Mouse (Mus musculus) neural tube, embryonic 13.5 days (tissue): Measurements from ENCODE around the gene Vps26b. TPM values are rescaled to one million over a fixed set of nuclear protein-coding genes. Genes with fewer than 3 reads are reported as not detected.

ENCODE experiments used
- ATAC-seq: fragments of 200-750 bp; cut with Nextera tagmentation; 2 replicates; pipeline ENCODE4 v1.8.0; 2017; ENCODE audit warnings: low read depth, mild to moderate bottlenecking, moderate TSS enrichment, moderate library complexity
- H3K27ac ChIP-seq: fragments of 300-500 bp; sonication (generic); replicated peaks from 2 replicates; pipeline ENCODE4 v1.5.1; 2015; ENCODE audit warnings: moderate library complexity, mild to moderate bottlenecking, inconsistent platforms
- H3K27me3 ChIP-seq: fragments of 300-500 bp; sonication (generic); 2 replicates; pipeline ENCODE4 v1.6.1; 2015; ENCODE audit warnings: mild to moderate bottlenecking, inconsistent platforms
- H3K36me3 ChIP-seq: fragments of 300-500 bp; sonication (generic); 2 replicates; pipeline ENCODE4 v1.6.1; 2015; ENCODE audit warnings: mild to moderate bottlenecking, inconsistent platforms
- H3K4me1 ChIP-seq: fragments of 300-500 bp; sonication (generic); replicated peaks from 2 replicates; pipeline ENCODE4 v1.6.1; 2015; ENCODE audit warnings: inconsistent platforms
- H3K4me2 ChIP-seq: fragments of 300-500 bp; sonication (generic); 2 replicates; pipeline ENCODE4 v1.6.1; 2015; ENCODE audit warnings: inconsistent platforms, mild to moderate bottlenecking, moderate library complexity
- H3K4me3 ChIP-seq: fragments of 300-500 bp; sonication (generic); 2 replicates; pipeline ENCODE4 v1.5.1; 2015; ENCODE audit warnings: mild to moderate bottlenecking, inconsistent platforms
- H3K9ac ChIP-seq: fragments of 300-500 bp; sonication (generic); 2 replicates; pipeline ENCODE4 v1.6.1; 2015; ENCODE audit warnings: moderate library complexity, mild to moderate bottlenecking, inconsistent platforms
- H3K9me3 ChIP-seq: fragments of 300-500 bp; sonication (generic); 2 replicates; pipeline ENCODE4 v1.6.1; 2016; ENCODE audit warnings: inconsistent platforms
- WGBS: fragments of 180-500 bp; shearing (Covaris S2); methylation state at CpG from one replicate; pipeline ENCODE4 v1.1.7; 2015; 5-methylcytosine and 5-hydroxymethylcytosine counted together
- polyA plus RNA-seq: library from polyadenylated mRNA; unstranded; fragments of >200 nt; fragmentation: Nextera tagmentation; extraction: Ambion mirVana; gene quantifications from 2 replicates; pipeline ENCODE4 v1.2.1, GENCODE M21; 2015

Gene Vps26b
- polyA plus RNA-seq, 1 experiment from 2014 or later, result 73.1 TPM

DNA sequence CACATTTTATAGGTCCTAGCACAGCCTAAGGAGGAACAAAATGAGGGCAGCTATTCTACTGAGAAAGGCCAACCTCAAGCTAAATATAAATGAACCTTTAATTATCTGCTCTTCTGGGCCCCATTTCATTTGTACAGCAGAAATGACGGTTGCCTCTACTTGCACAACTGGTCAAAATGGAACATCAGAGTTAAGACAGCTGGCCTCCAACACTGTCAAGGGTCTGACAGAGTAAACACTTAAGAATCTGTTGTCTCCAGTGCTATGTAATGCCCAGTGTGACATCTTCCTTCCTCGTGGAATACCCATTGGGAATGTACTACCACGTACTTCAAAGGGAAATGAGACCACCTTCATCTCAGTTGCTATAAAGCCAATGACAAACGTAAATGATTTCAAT, 18.3 kb downstream of the Vps26b start:
- no peak overlapping the region for H3K27ac ChIP-seq
- no peaks in the 10 kb centered on the region for H3K27me3 ChIP-seq
- H3K4me1 ChIP-seq, result no peaks in the 10 kb centered on the region
- ATAC-seq, result no peak
- peaks cover 97% of the 10 kb centered on the region for H3K36me3 ChIP-seq
- no peak overlapping the region for H3K4me3 ChIP-seq
- no peak overlapping the region for H3K9ac ChIP-seq
- H3K9me3 ChIP-seq, result no peaks in the 10 kb centered on the region
- no peak overlapping the region for H3K4me2 ChIP-seq
- WGBS, result 86% methylated on average over 4 of the region's 4 CpGs

DNA sequence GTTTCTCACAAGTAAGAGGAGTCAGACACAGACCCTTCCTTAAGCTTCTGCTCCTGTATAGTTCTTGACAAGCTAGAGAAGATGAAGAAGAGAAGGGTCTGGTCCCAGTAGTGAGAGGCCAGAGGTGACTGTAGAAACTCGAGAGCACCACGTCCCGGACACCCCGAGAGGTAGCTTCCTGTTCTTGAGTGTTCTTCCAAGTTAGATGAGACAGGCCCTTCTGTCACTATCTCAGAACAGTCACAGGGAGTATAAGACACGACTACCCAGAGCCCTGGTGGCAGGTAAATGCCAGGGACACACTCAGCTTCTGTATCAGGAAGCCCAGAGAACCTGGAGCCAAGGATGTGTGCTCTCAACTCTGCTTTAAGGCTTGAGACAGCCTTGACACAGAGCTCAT, 20.6 kb downstream of the Vps26b start:
- H3K27ac ChIP-seq, result no peak overlapping the region
- no peak overlapping the region for H3K4me2 ChIP-seq
- no peaks in the 10 kb centered on the region for H3K9me3 ChIP-seq
- 82% methylated on average over 5 of the region's 5 CpGs for WGBS
- H3K27me3 ChIP-seq, result no peaks in the 10 kb centered on the region
- no peak overlapping the region for H3K4me3 ChIP-seq
- no peak for ATAC-seq
- no peaks in the 10 kb centered on the region for H3K4me1 ChIP-seq
- no peak overlapping the region for H3K9ac ChIP-seq
- peaks cover 96% of the 10 kb centered on the region for H3K36me3 ChIP-seq

DNA sequence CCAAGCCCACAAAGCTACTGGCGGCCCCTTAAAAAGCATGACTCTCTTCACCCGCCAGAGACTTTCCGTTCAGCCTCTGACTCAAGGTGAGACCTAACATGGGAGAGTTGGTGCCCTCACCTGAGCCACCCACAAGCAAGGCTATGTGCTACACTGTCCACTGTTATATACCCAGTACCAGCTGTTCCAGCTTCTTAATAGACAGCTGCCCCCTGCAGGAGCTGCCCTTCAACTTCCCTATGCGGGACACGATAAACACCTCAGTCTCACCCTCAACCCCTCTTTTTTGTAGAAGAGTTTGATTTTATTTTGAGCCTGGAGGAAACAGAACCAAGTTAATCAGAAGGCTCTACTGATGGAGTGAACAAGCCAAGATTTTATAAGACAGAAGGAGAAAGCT, 23.0 kb downstream of the Vps26b start:
- Histone ChIP-seq H3K27ac (no peak overlapping the region), H3K4me3 (no peak overlapping the region), H3K27me3 (no peaks in the 10 kb centered on the region), H3K36me3 (peaks cover 90% of the 10 kb centered on the region), H3K4me1 (peaks cover under 1% of the 10 kb centered on the region), H3K9ac (no peak overlapping the region), H3K9me3 (no peaks in the 10 kb centered on the region), H3K4me2 (no peak overlapping the region)
- 95% methylated on average over 5 of the region's 5 CpGs for WGBS
- ATAC-seq, result no peak

DNA sequence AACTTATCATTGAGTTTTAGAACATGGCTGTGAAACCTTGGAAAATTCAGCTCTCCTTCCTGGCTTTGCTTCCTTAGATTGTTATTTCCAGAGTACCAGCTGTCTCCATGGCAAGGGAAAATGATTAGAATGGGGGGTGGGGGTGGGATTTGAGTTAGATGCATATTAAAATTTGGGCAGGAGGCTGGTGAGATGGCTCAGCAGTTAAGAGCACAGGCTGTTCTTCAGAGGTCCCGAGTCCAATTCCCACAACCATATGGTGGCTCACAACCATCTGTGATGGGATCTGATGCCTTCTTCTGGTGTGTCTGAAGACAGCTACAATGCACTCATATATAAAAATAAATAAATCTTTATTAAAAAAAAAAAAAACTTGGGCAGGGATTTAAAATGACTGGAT, 23.9 kb downstream of the Vps26b start:
- no peak for ATAC-seq
- Histone ChIP-seq H3K9me3 (no peaks in the 10 kb centered on the region), H3K4me3 (no peak overlapping the region), H3K4me2 (no peak overlapping the region), H3K27me3 (no peaks in the 10 kb centered on the region), H3K4me1 (peaks cover 10% of the 10 kb centered on the region), H3K36me3 (peaks cover 82% of the 10 kb centered on the region), H3K9ac (no peak overlapping the region), H3K27ac (no peak overlapping the region)
- 63% methylated on average over 1 of the region's 1 CpGs for WGBS

DNA sequence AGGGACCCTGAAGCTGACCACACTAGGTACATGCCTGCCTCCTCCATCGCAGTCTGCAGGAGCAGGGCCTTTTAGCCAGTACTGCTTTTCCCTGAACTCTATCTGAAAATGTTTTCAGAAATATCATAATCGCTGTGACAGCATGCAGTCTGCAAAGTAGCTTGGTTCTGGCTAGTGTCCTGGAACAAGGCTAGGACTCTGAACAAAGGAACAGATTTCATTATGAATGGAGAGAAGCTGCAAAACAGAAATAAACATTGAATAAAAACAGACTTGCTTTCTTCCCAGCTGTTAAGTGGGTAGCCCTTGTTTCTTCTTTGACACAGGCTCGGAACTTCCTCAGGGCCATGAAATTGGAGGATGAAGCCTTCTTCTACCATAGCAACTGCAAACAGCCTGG, 24.6 kb downstream of the Vps26b start:
- ATAC-seq, result no peak
- H3K4me2 ChIP-seq, result no peak overlapping the region
- no peak overlapping the region for H3K9ac ChIP-seq
- H3K27ac ChIP-seq, result no peak overlapping the region
- WGBS, result 86% methylated on average over 3 of the region's 3 CpGs
- H3K9me3 ChIP-seq, result no peaks in the 10 kb centered on the region
- H3K36me3 ChIP-seq, result peaks cover 76% of the 10 kb centered on the region
- H3K4me3 ChIP-seq, result no peak overlapping the region
- H3K4me1 ChIP-seq, result peaks cover 17% of the 10 kb centered on the region
- H3K27me3 ChIP-seq, result no peaks in the 10 kb centered on the region

DNA sequence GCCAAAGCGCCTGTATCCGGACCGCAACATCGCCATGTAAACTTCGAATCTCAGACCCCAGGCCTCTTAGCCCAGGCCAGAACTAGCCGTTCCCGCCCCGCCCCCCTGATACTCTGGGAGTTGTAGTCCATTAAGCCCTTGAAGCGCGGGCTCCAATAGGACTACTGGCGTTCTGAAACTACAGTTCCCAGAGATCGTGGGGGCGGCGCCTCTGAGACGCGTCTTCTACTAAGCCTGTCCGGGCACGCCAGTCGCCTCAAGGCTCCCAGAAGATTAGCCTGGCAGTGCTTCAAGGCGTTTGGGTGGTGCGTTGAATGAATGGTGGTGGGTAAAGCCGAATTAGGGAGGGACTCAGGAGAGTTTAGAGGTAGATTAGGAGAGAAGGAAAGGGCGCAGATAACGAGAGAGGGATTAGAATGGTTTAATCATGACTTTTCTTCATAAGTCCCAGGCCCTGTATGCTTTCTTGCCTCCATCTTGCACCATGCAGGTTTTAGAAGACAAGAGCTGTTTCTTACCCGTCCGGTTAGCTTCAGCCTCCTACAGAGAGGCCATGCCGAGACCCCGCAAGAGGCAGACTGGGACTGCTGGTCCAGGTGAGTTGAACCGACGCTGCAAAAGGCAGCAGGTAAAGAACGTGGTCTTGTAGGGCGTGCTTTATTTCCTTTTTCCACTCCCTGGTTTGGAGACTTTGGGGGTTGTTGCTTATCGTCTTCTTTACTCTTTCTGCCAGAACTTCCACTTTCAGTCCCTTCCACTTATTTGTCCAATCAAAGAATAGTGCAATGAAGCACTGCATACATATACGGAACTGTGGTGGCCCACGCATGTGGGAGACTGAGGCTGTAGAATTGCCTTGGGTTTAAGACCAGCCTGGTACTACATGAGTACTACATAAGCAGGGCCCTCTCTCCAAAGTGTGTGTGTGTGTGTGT, 30.1 kb downstream of the Vps26b start, which contains the start of the genes Acad8 and Thyn1:
Gene Acad8, minus strand, starts transcription at position 106 of the 935 bp plus-strand sequence.
Gene Thyn1, plus strand, starts transcription at position 250 of the 935 bp plus-strand sequence.
- 2% methylated on average over 35 of the region's 35 CpGs for WGBS
- peaks cover 22% of the 10 kb centered on the region for H3K36me3 ChIP-seq
- H3K4me1 ChIP-seq, result peaks cover 27% of the 10 kb centered on the region
- H3K4me2 ChIP-seq, result peak within 1 kb of the TSS; percentile 90
- H3K27ac ChIP-seq, result peak within 1 kb of the TSS; percentile 71
- peak within 1 kb of the TSS; percentile 88 for H3K9ac ChIP-seq
- peak within 1 kb of the TSS; percentile 77 for H3K4me3 ChIP-seq
- no peaks in the 10 kb centered on the region for H3K9me3 ChIP-seq
- peak; percentile 100 for ATAC-seq
- H3K27me3 ChIP-seq, result no peaks in the 10 kb centered on the region

DNA sequence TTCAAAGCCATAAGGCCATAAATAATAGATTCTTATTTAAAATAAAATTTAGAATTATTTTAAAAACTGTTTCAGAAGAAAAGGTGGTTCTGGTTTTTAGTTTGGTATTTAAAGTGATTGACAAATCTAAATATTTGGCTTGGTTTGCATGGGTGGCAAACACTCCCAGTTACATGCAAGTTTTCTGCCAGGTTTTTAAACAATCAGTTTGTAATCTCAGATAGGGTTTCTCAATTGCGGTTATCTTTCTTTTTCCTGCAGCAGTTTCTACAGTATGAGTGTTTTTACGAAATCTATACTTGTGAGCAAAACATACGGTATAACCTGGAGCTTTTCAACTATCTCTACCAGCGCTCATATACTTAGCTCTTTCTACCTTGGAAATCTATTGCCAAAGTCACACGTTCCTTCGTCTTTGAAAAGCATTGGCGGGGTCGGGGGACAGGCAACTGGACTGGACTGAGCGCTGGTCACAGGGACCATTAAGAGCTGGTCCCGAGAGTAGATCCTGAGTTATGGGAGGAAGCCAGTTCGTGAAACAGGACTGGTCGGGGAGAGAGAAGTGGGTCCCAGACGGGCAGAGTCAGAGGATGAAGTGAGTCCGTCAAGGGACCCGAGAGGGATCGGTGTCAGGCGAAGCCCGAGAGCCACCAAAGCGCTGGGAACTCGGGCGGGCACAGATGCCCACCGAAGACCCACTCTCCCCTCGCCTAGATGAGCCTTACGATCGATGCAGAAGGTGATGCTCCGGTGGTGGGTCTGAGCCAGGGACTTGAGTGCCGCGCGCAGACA, 31.0 kb downstream of the Vps26b start:
- H3K4me3 ChIP-seq, result peak overlapping the region; percentile 77
- 5% methylated on average over 29 of the region's 29 CpGs for WGBS
- peak overlapping the region; percentile 71 for H3K27ac ChIP-seq
- peak overlapping the region; percentile 88 for H3K9ac ChIP-seq
- no peaks in the 10 kb centered on the region for H3K9me3 ChIP-seq
- peaks cover 14% of the 10 kb centered on the region for H3K36me3 ChIP-seq
- peak overlapping the region; percentile 90 for H3K4me2 ChIP-seq
- peaks cover 27% of the 10 kb centered on the region for H3K4me1 ChIP-seq
- peak; percentile 73 for ATAC-seq
- no peaks in the 10 kb centered on the region for H3K27me3 ChIP-seq

DNA sequence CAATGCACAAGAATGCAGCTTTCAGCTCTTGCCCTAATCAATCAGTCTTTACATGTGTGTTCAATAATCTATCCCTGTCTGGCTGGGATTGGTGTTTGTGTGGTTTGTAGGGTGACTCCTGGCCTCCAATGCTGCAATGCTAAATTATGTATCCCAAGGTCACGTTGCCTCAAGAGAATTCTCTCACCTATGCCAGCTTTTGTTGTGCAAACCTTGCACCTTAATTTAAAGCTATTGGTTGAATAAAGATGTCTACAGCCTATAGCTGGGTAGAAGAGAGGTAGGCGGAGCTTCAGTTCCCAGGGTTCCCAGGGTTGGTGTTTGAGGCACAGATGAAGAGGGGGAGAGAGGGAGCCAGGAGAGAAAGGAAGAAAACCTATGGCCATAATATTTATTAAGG, 32.4 kb downstream of the Vps26b start:
- Histone ChIP-seq H3K27me3 (no peaks in the 10 kb centered on the region), H3K4me1 (peaks cover 27% of the 10 kb centered on the region), H3K36me3 (peaks cover 5% of the 10 kb centered on the region; the same call in 1 of the 2 replicates), H3K9ac (no peak overlapping the region), H3K9me3 (no peaks in the 10 kb centered on the region), H3K4me2 (no peak overlapping the region), H3K27ac (no peak overlapping the region), H3K4me3 (no peak overlapping the region)
- no peak for ATAC-seq
- 93% methylated on average over 2 of the region's 2 CpGs for WGBS

DNA sequence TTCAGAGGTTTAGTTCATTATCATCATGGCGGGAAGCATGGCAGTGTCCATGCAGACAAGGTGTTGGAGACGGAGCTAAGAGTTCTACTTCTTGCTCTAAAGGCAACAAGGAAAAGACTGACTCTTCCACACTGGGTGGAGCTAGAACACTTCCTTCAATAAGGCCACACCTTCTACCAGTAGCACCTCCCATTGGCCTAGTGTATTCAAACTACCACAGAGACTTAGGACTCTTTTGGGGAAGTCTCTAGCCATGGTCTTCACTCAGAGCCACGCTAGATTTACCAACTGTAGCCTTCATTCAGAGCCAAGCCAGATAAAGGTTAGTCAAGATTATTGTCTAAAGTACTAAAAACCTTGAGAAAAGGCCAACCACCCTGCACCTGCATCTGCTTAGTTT, 32.8 kb downstream of the Vps26b start:
- Histone ChIP-seq H3K27me3 (no peaks in the 10 kb centered on the region), H3K4me3 (no peak overlapping the region), H3K9ac (no peak overlapping the region), H3K4me2 (no peak overlapping the region), H3K4me1 (peaks cover 27% of the 10 kb centered on the region), H3K36me3 (peaks cover 7% of the 10 kb centered on the region), H3K9me3 (no peaks in the 10 kb centered on the region), H3K27ac (no peak overlapping the region)
- WGBS, result 90% methylated on average over 3 of the region's 3 CpGs
- ATAC-seq, result no peak

DNA sequence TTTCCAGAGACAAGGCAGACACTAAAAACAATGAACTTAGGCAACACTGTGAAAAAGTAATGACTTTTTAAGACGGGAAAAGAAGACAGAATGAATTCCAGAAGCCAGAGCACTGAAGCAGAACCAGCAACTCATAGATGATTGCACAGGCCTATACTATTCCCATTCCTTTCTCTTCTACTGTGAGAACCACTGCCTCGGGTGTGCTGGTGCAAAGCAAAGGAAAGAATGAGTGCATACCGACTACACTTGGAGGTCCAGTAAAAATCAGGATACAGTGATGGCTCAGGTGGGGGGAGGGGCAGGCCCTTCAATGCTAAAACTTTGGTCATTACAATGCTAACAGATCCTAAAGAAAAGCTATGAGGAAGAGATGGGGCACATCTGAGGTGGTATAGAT, 36.0 kb downstream of the Vps26b start:
- no peaks in the 10 kb centered on the region for H3K9me3 ChIP-seq
- peaks cover 6% of the 10 kb centered on the region; the same call in 1 of the 2 replicates for H3K4me1 ChIP-seq
- no peak overlapping the region for H3K27ac ChIP-seq
- H3K4me3 ChIP-seq, result no peak overlapping the region
- H3K4me2 ChIP-seq, result no peak overlapping the region
- 85% methylated on average over 3 of the region's 3 CpGs for WGBS
- H3K27me3 ChIP-seq, result no peaks in the 10 kb centered on the region
- ATAC-seq, result no peak
- no peak overlapping the region for H3K9ac ChIP-seq
- H3K36me3 ChIP-seq, result peaks cover 38% of the 10 kb centered on the region

DNA sequence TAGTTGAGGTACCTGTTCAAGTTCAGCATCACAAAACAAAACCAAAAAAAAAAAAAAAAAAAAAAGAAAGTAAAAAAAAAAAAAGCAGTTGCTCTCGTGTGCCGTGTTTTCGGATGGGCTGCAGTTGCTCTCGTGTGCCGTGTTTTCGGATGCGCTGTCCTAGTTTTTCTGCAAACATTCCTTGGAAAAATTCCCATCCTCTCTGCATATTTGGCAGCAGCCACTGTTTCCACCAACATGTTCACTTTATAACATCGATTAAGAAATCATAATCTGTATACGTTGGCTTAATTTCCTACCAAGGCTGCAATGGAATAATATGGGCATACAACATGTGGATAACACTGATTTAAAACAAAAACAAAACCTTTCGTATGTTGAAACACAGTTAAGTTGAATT, 36.7 kb downstream of the Vps26b start:
- H3K36me3 ChIP-seq, result peaks cover 44% of the 10 kb centered on the region
- no peak overlapping the region for H3K4me3 ChIP-seq
- H3K27ac ChIP-seq, result no peak overlapping the region
- no peak overlapping the region for H3K4me2 ChIP-seq
- peaks cover 3% of the 10 kb centered on the region; the same call in 1 of the 2 replicates for H3K4me1 ChIP-seq
- H3K9me3 ChIP-seq, result no peaks in the 10 kb centered on the region
- H3K27me3 ChIP-seq, result no peaks in the 10 kb centered on the region
- WGBS, result 93% methylated on average over 10 of the region's 10 CpGs
- ATAC-seq, result no peak
- H3K9ac ChIP-seq, result no peak overlapping the region

DNA sequence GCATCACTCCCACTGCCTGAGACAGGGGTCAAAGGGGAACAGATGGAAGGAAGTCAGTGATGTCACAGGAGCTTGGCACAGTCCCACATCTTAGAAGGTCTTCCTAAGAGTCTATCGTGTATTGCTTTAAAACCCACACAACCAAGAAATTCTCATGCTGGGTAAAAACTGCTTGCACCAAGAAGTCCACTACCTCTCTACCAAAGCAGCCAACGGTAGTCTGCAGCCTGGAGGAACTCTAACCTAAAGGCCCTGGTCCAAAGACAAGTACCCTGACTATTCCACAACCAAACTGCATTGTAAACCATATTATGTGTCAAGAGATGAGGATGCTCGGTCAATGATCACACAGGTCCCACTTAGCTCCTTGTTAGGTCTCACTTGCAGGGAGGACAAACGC, 39.7 kb downstream of the Vps26b start:
- Histone ChIP-seq H3K9me3 (no peaks in the 10 kb centered on the region), H3K27me3 (no peaks in the 10 kb centered on the region), H3K4me1 (no peaks in the 10 kb centered on the region), H3K4me2 (no peak overlapping the region), H3K36me3 (peaks cover 61% of the 10 kb centered on the region), H3K27ac (no peak overlapping the region), H3K4me3 (no peak overlapping the region), H3K9ac (no peak overlapping the region)
- no peak for ATAC-seq
- 94% methylated on average over 4 of the region's 4 CpGs for WGBS
